In genomic region chr1:39212982-39213381, GRCm38 (mm10) we compare ENCODE assay signal across 24 mouse cellular contexts.
"Had no signal": no experiment of that assay in that cellular context is flagged by ENCODE, and none has a peak within 500 bp of the region (broad histone marks: within the 10 kb centered on the region; RNA-seq: fewer than 3 reads in every experiment).

No protein-coding gene starts in this region.

- H3K27ac ChIP-seq: heart, adult 2 months; heart, embryonic 13.5 days; heart, embryonic 15.5 days; hindbrain, embryonic 13.5 days; hindbrain, embryonic 15.5 days; hindbrain, postnatal 0 days; limb, embryonic 10.5 days; limb, embryonic 12.5 days had no signal

- ATAC-seq: hindbrain, postnatal 0 days; intestine, embryonic 16.5 days had no signal

- H3K36me3 ChIP-seq: heart, embryonic 13.5 days; heart, embryonic 15.5 days; hindbrain, embryonic 13.5 days; hindbrain, embryonic 15.5 days; limb, embryonic 10.5 days; limb, embryonic 12.5 days had no signal

- H3K4me3 ChIP-seq: heart, adult 2 months; heart, embryonic 13.5 days; heart, embryonic 15.5 days; hindbrain, embryonic 13.5 days; hindbrain, embryonic 15.5 days; limb, embryonic 10.5 days; limb, embryonic 12.5 days had no signal

- H3K4me1 ChIP-seq: hindbrain, embryonic 13.5 days; hindbrain, embryonic 15.5 days; limb, embryonic 10.5 days; limb, embryonic 12.5 days had no signal

- H3K4me2 ChIP-seq: heart, embryonic 11.5 days; heart, embryonic 13.5 days; heart, embryonic 15.5 days; hindbrain, embryonic 13.5 days; hindbrain, embryonic 15.5 days; limb, embryonic 12.5 days; liver, embryonic 11.5 days had no signal

- H3K9ac ChIP-seq: heart, embryonic 13.5 days; heart, embryonic 15.5 days; hindbrain, embryonic 13.5 days; hindbrain, embryonic 15.5 days; limb, embryonic 12.5 days had no signal

- H3K9me3 ChIP-seq: heart, embryonic 13.5 days; heart, embryonic 15.5 days; hindbrain, embryonic 13.5 days; hindbrain, embryonic 15.5 days; limb, embryonic 10.5 days; limb, embryonic 12.5 days had no signal

- DNase-seq: gastrocnemius, postnatal 14 days; gastrocnemius, postnatal 36 days; heart, adult 11 months; heart, adult 2 months; heart, postnatal 14 days; heart, postnatal 36 days; kidney, adult 18-20 months; kidney, adult 8-10 months; kidney, postnatal 10 days; kidney, postnatal 25 days; kidney, postnatal 4 days; layer of hippocampus, adult 9-11 months; layer of hippocampus, postnatal 36 days; liver had no signal

- H3K27me3 ChIP-seq: heart, embryonic 15.5 days; hindbrain, embryonic 13.5 days; hindbrain, embryonic 15.5 days; limb, embryonic 12.5 days had no signal
